Mouse (Mus musculus): ENCODE data around the gene Ell2. TPM values are rescaled to one million over a fixed set of nuclear protein-coding genes. Genes with fewer than 3 reads are reported as not detected.
A peak's percentile ranks its signal among the peaks of the same experiment; 100 is the strongest.

The Ell2 gene
- polyA plus RNA-seq, 3 experiments from 2014 or later, result 4.5 to 6.7 (median 5.4) TPM

GRCm38 (mm10) chr13:75770744-75771143, 64.2 kb downstream of the Ell2 start:
- no peak for ATAC-seq

GRCm38 (mm10) chr13:75771404-75771803, 64.8 kb downstream of the Ell2 start:
- no peak for ATAC-seq

GRCm38 (mm10) chr13:75771984-75772730, 65.6 kb downstream of the Ell2 start:
- no peak for ATAC-seq

- ATAC-seq, result no peak
Observed at GRCm38 (mm10) chr13:75775961-75776360, 69.4 kb downstream of the Ell2 start.

GRCm38 (mm10) chr13:75776692-75777091, 70.1 kb downstream of the Ell2 start:
- ATAC-seq, result no peak

- no peak for ATAC-seq
Observed at GRCm38 (mm10) chr13:75778156-75778555, 71.6 kb downstream of the Ell2 start.

- no peak for ATAC-seq
Observed at GRCm38 (mm10) chr13:75779169-75779568, 72.6 kb downstream of the Ell2 start.

GRCm38 (mm10) chr13:75780096-75780495, 73.5 kb downstream of the Ell2 start:
- ATAC-seq, result no peak

- no peak for ATAC-seq
Observed at GRCm38 (mm10) chr13:75785726-75786125, 79.2 kb downstream of the Ell2 start.

GRCm38 (mm10) chr13:75786264-75786663, 79.7 kb downstream of the Ell2 start:
- ATAC-seq, result no peak

- no peak for ATAC-seq
Observed at GRCm38 (mm10) chr13:75787364-75787763, 80.8 kb downstream of the Ell2 start.

GRCm38 (mm10) chr13:75788178-75788577, 81.6 kb downstream of the Ell2 start:
- no peak for ATAC-seq

GRCm38 (mm10) chr13:75789061-75789834, 82.7 kb downstream of the Ell2 start:
- ATAC-seq, result no peak

GRCm38 (mm10) chr13:75790550-75791205, 84.1 kb downstream of the Ell2 start:
- no peak for ATAC-seq

- no peak for ATAC-seq
Observed at GRCm38 (mm10) chr13:75793863-75794629, 87.5 kb downstream of the Ell2 start.

GRCm38 (mm10) chr13:75797369-75798141, 91.0 kb downstream of the Ell2 start:
- peak; percentile 97 for ATAC-seq

GRCm38 (mm10) chr13:75798413-75799302, 92.1 kb downstream of the Ell2 start:
- no peak for ATAC-seq

GRCm38 (mm10) chr13:75799421-75799820, 92.9 kb downstream of the Ell2 start:
- no peak for ATAC-seq

- ATAC-seq, result no peak
Observed at GRCm38 (mm10) chr13:75807969-75808368, 101.4 kb downstream of the Ell2 start.

GRCm38 (mm10) chr13:75809957-75810356, 103.4 kb downstream of the Ell2 start:
- ATAC-seq, result no peak

GRCm38 (mm10) chr13:75817183-75817582, 110.6 kb downstream of the Ell2 start:
- ATAC-seq, result no peak
